Mouse (Mus musculus): ENCODE measurements at regions not wholly inside any gene's neighbourhood (a gene's known extent, or its start where the extent isn't known, plus 50 kb on each side); places are given as distances from the start of the nearest gene placed in this dataset.

DNA sequence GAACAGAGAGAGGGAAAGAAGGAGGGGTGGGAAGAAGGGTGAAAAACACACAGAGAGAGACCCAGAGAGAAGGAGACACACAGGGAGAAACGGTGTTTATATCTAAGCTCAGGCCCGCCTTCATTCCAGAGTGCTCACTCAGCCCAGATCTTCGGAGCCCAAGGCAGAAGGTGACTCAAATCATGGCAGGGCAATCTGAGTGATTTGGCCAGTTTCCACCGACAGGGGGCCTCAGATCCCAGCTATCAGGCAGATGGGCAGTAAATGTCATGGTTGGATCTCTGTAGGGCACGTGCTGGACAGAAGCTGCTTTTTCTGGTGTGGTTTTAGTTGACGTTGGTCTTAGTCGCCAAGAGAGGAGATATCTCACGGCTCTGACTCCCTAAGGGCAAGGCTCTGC, 57.6 kb upstream of the Sept5 start:
- TF ChIP-seq POLR2A (IDR thresholded peaks at IDR 0.05; ENCODE audit: low read depth, low read length) (no peak), CTCF (IDR thresholded peaks at IDR 0.05; ENCODE audit: extremely low read depth, insufficient read length, insufficient replicate concordance, low read depth, low read length) (peak; percentile 77; the same call in 1 of the 2 replicates)
